Mouse (Mus musculus): ENCODE data around the gene Gatad1.

- TF ChIP-seq CTCF (IDR thresholded peaks at IDR 0.05; ENCODE audit: borderline replicate concordance, control insufficient read depth, extremely low read depth, insufficient read depth, low read length, poor library complexity) (peak; percentile 47; the same call in 1 of the 2 replicates), POLR2A (IDR thresholded peaks at IDR 0.05; ENCODE audit: control insufficient read depth, extremely low read depth, insufficient read depth, low read length, poor library complexity) (0 out of 2 replicates have a peak, but pooled peaks have one; percentile 50)
Observed at GRCm38 (mm10) chr5:3595693-3596398, 61.1 kb downstream of the Gatad1 start, which contains the start of gene Pex1.
